Mouse (Mus musculus) testis, adult 2 months (tissue): Measurements from ENCODE around the gene Amotl2.

Experiments used
- CTCF ChIP-seq: fragments of 200-500 bp; IDR thresholded peaks from 2 replicates; pipeline ENCODE4 v1.5.1; 2012; ENCODE audit warnings: low read depth, mild to moderate bottlenecking, inconsistent platforms, low read length, moderate library complexity; ENCODE audit not compliant: control insufficient read depth, insufficient read depth, insufficient replicate concordance
- POLR2A ChIP-seq: fragments of 200-500 bp; IDR thresholded peaks from 2 replicates; pipeline ENCODE4 v1.6.1; 2012; ENCODE audit warnings: low read depth, mild to moderate bottlenecking, inconsistent platforms, low read length, moderate library complexity; ENCODE audit not compliant: control insufficient read depth

DNA sequence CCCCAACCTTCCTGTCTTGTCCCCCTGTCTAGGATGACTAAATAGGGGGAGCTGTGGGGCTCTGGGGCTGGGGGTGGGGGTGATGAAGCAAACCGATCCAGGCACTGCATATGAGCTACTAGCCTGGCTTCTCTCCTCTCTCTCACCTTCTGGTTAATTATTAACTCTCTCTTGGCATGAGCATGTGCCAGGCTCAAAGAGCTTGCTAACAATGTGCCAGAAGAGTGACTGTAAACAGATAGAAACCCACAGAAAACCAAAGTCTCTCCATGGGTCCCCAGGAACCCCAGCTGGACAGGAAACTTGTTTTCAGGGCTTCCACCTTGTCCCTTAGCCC is 18.2 kb downstream of the Amotl2 start:
- TF ChIP-seq POLR2A, result no peak
- no peak for TF ChIP-seq CTCF
